Mouse (Mus musculus) heart, adult 8-10 months (tissue): ENCODE measurements around the gene Abcd1. TPM values are rescaled to one million over a fixed set of nuclear protein-coding genes. Genes with fewer than 3 reads are reported as not detected.

Experiments used
- DNase-seq: peaks from one replicate; pipeline ENCODE4 v3.0.0; 2022; ENCODE audit warnings: low spot score
- total RNA-seq, 4 experiments: library from RNA; stranded (reverse); gene quantifications; 2 replicates each; pipeline ENCODE4 v1.2.4; 2022

The Abcd1 gene
- total RNA-seq = 10 to 100 TPM; 26.6 to 29.7 (median 28.2) TPM

- peak; percentile 94 for DNase-seq
Observed at GRCm38 (mm10) chrX:73716109-73716661, at the start of gene Abcd1, which contains the start of gene Bcap31. Gene Abcd1 (plus strand): TSS chrX:73716597. Gene Bcap31 (minus strand): TSS chrX:73716175.

- peak; percentile 41 for DNase-seq
Observed at GRCm38 (mm10) chrX:73672031-73672431, 44.4 kb upstream of the Abcd1 start.

GRCm38 (mm10) chrX:73672879-73673618, 43.3 kb upstream of the Abcd1 start, which contains the start of gene Slc6a8:
Gene Slc6a8 (plus strand): TSS chrX:73673150.
- peak; percentile 64 for DNase-seq

- DNase-seq = no peak
Observed at GRCm38 (mm10) chrX:73673619-73673967, 42.8 kb upstream of the Abcd1 start.

- DNase-seq = peak; percentile 23
Observed at GRCm38 (mm10) chrX:73673968-73674661, 42.3 kb upstream of the Abcd1 start.

- no peak for DNase-seq
Observed at GRCm38 (mm10) chrX:73675231-73675630, 41.2 kb upstream of the Abcd1 start.

GRCm38 (mm10) chrX:73676668-73677067, 39.7 kb upstream of the Abcd1 start:
- no peak for DNase-seq

GRCm38 (mm10) chrX:73684156-73684555, 32.2 kb upstream of the Abcd1 start:
- no peak for DNase-seq

- DNase-seq = no peak
Observed at GRCm38 (mm10) chrX:73684978-73685377, 31.4 kb upstream of the Abcd1 start.

- peak; percentile 32 for DNase-seq
Observed at GRCm38 (mm10) chrX:73685629-73686028, 30.8 kb upstream of the Abcd1 start.

- peak; percentile 33 for DNase-seq
Observed at GRCm38 (mm10) chrX:73690917-73691629, 25.3 kb upstream of the Abcd1 start.

GRCm38 (mm10) chrX:73700472-73700871, 15.9 kb upstream of the Abcd1 start:
- DNase-seq = no peak

GRCm38 (mm10) chrX:73715476-73716108, 805 bp upstream of the Abcd1 start:
- peak; percentile 7 for DNase-seq

GRCm38 (mm10) chrX:73716709-73717545, 530 bp downstream of the Abcd1 start:
- peak; percentile 7 for DNase-seq

GRCm38 (mm10) chrX:73717667-73718066, 1.3 kb downstream of the Abcd1 start:
- peak; percentile 11 for DNase-seq

GRCm38 (mm10) chrX:73718271-73718670, 1.9 kb downstream of the Abcd1 start:
- DNase-seq = peak; percentile 6

GRCm38 (mm10) chrX:73718686-73719362, 2.4 kb downstream of the Abcd1 start:
- peak; percentile 24 for DNase-seq

GRCm38 (mm10) chrX:73730908-73731307, 14.5 kb downstream of the Abcd1 start:
- no peak for DNase-seq

GRCm38 (mm10) chrX:73738155-73738554, 21.8 kb downstream of the Abcd1 start:
- DNase-seq = no peak

- no peak for DNase-seq
Observed at GRCm38 (mm10) chrX:73739151-73739550, 22.8 kb downstream of the Abcd1 start.
